Mouse (Mus musculus) CH12.LX (cell line): ENCODE measurements around the gene Fam172a. TPM values are rescaled to one million over a fixed set of nuclear protein-coding genes. Genes with fewer than 3 reads are reported as not detected.

ENCODE experiments used
- DNase-seq: peaks from one replicate; pipeline ENCODE4 v3.0.0-alpha.2; 2013; ENCODE audit errors: extremely low read depth
- H3K27ac ChIP-seq: 2 replicates; pipeline ENCODE4 v1.5.1; 2012; ENCODE audit warnings: low read depth, mild to moderate bottlenecking, control low read depth, moderate library complexity; ENCODE audit not compliant: insufficient read depth
- H3K27me3 ChIP-seq: replicated peaks from 2 replicates; pipeline ENCODE3; 2012; ENCODE audit warnings: inconsistent platforms
- H3K36me3 ChIP-seq, 2 experiments: replicated peaks in 1 of 2; 2 replicates each; pipeline versions ENCODE3 to v1.6.1; 2012; ENCODE audit warnings: inconsistent platforms in 1 of 2, low read length in 1 of 2, mild to moderate bottlenecking in 1 of 2, mixed read lengths in 1 of 2, moderate library complexity in 1 of 2; ENCODE audit not compliant: control insufficient read depth in 1 of 2, insufficient read depth in 1 of 2
- H3K4me1 ChIP-seq, 2 experiments: 2 replicates each; pipeline ENCODE4 v1.6.1; 2012; ENCODE audit warnings: inconsistent platforms in 1 of 2, moderate library complexity in 1 of 2; ENCODE audit not compliant: insufficient read depth in 2 of 2, control insufficient read depth in 1 of 2
- H3K4me2 ChIP-seq: 2 replicates; pipeline ENCODE4 v1.6.1; 2012; ENCODE audit warnings: low read depth, mild to moderate bottlenecking, control low read depth; ENCODE audit not compliant: poor library complexity, insufficient read depth, severe bottlenecking
- H3K4me3 ChIP-seq, 3 experiments: fragments of 150-350 bp in 1 of 3; sonication (generic) in 1 of 3; replicated peaks in 1 of 3; 2 replicates each; pipeline versions ENCODE3 to v1.5.1; 2011 to 2012; ENCODE audit warnings: low read depth in 2 of 3, low read length in 2 of 3, mild to moderate bottlenecking in 2 of 3, moderate library complexity in 2 of 3, control low read depth in 1 of 3, improper control_type of control experiment in 1 of 3, inconsistent platforms in 1 of 3, mixed read lengths in 1 of 3; ENCODE audit not compliant: poor library complexity in 1 of 3
- H3K79me2 ChIP-seq: replicated peaks from 2 replicates; pipeline ENCODE4 v1.6.1; 2012; ENCODE audit warnings: mild to moderate bottlenecking, moderate library complexity; ENCODE audit not compliant: control insufficient read depth, poor library complexity, insufficient read depth, severe bottlenecking; ENCODE audit errors: extremely low read depth
- H3K9ac ChIP-seq: 2 replicates; pipeline ENCODE4 v1.6.1; 2012; ENCODE audit warnings: low read depth, mild to moderate bottlenecking, control low read depth, moderate library complexity; ENCODE audit not compliant: insufficient read depth
- H3K9me3 ChIP-seq: replicated peaks from 2 replicates; pipeline ENCODE3; 2012; ENCODE audit warnings: low read length, inconsistent platforms, mixed read lengths
- CHD2 ChIP-seq: IDR thresholded peaks from 2 replicates; pipeline ENCODE4 v1.6.1; 2011; ENCODE audit warnings: low read length, improper control_type of control experiment
- CTCF ChIP-seq, 2 experiments: IDR thresholded peaks in 1 of 2; conservative IDR thresholded peaks in 1 of 2; 2 replicates each; pipeline ENCODE4 v1.5.1; 2011 to 2012; ENCODE audit warnings: low read depth in 2 of 2, low read length in 2 of 2, improper control_type of control experiment in 1 of 2, inconsistent platforms in 1 of 2, mild to moderate bottlenecking in 1 of 2, moderate library complexity in 1 of 2
- E2F4 ChIP-seq: IDR thresholded peaks from 2 replicates; pipeline ENCODE4 v1.6.1; 2011; ENCODE audit warnings: low read depth, low read length, improper control_type of control experiment; ENCODE audit not compliant: insufficient replicate concordance
- ELF1 ChIP-seq: IDR thresholded peaks from 2 replicates; pipeline ENCODE4 v1.6.1; 2014; ENCODE audit warnings: low read depth, mild to moderate bottlenecking, inconsistent platforms, low read length, improper control_type of control experiment
- EP300 ChIP-seq: IDR thresholded peaks from 2 replicates; pipeline ENCODE4 v1.6.1; 2011; ENCODE audit warnings: low read length, improper control_type of control experiment
- ETS1 ChIP-seq: conservative IDR thresholded peaks from 2 replicates; pipeline ENCODE4 v1.6.1; 2012; ENCODE audit warnings: low read depth, mild to moderate bottlenecking, inconsistent platforms, low read length, improper control_type of control experiment, moderate library complexity
- JUND ChIP-seq: conservative IDR thresholded peaks from 2 replicates; pipeline ENCODE4 v1.6.1; 2011; ENCODE audit warnings: low read depth, low read length, improper control_type of control experiment
- KAT2A ChIP-seq: IDR thresholded peaks from 2 replicates; pipeline ENCODE4 v1.6.1; 2012; ENCODE audit warnings: low read length, improper control_type of control experiment, inconsistent platforms; ENCODE audit not compliant: insufficient replicate concordance
- MAFK ChIP-seq: IDR thresholded peaks from 2 replicates; pipeline ENCODE4 v1.6.1; 2011; ENCODE audit warnings: low read length, improper control_type of control experiment; ENCODE audit not compliant: insufficient replicate concordance
- MAX ChIP-seq: IDR thresholded peaks from 2 replicates; pipeline ENCODE4 v1.6.1; 2011; ENCODE audit warnings: low read length, improper control_type of control experiment
- MAZ ChIP-seq: IDR thresholded peaks from 2 replicates; pipeline ENCODE4 v1.6.1; 2012; ENCODE audit warnings: low read depth, mild to moderate bottlenecking, inconsistent platforms, low read length, improper control_type of control experiment, moderate library complexity
- MXI1 ChIP-seq: IDR thresholded peaks from 2 replicates; pipeline ENCODE4 v1.6.1; 2011; ENCODE audit warnings: mild to moderate bottlenecking, low read depth, low read length, improper control_type of control experiment
- MYC ChIP-seq: IDR thresholded peaks from 2 replicates; pipeline ENCODE4 v1.6.1; 2011; ENCODE audit warnings: low read depth, mild to moderate bottlenecking, improper control_type of control experiment, low read length
- NELFE ChIP-seq: IDR thresholded peaks from 2 replicates; pipeline ENCODE4 v1.6.1; 2011; ENCODE audit warnings: low read depth, low read length, improper control_type of control experiment
- RAD21 ChIP-seq: IDR thresholded peaks from 2 replicates; pipeline ENCODE4 v1.6.1; 2011; ENCODE audit warnings: low read depth, mild to moderate bottlenecking, low read length, improper control_type of control experiment, moderate library complexity
- RCOR1 ChIP-seq: conservative IDR thresholded peaks from 2 replicates; pipeline ENCODE4 v1.6.1; 2012; ENCODE audit warnings: low read depth, mild to moderate bottlenecking, inconsistent platforms, low read length, improper control_type of control experiment
- SMC3 ChIP-seq: IDR thresholded peaks from 2 replicates; pipeline ENCODE4 v1.6.1; 2011; ENCODE audit warnings: low read depth, low read length, improper control_type of control experiment
- TCF12 ChIP-seq: IDR thresholded peaks from 2 replicates; pipeline ENCODE4 v1.6.1; 2014; ENCODE audit warnings: low read depth, mild to moderate bottlenecking, inconsistent platforms, low read length, improper control_type of control experiment
- ZC3H11A ChIP-seq: IDR thresholded peaks from 2 replicates; pipeline ENCODE4 v1.6.1; 2012; ENCODE audit warnings: low read depth, mild to moderate bottlenecking, inconsistent platforms, low read length, improper control_type of control experiment
- ZNF384 ChIP-seq: IDR thresholded peaks from 2 replicates; pipeline ENCODE4 v1.6.1; 2012; ENCODE audit warnings: low read depth, low read length, improper control_type of control experiment, inconsistent platforms
- dilution Hi-C: fragments of 300-500 bp; cut with MboI; formaldehyde crosslinking; loops from 2 replicates; pipeline ENCODE4 v1.14.3; 2020; ENCODE audit warnings: low sequenced_read_pairs; ENCODE audit not compliant: extremely low pct_unique_long_range_greater_than_20kb, extremely low pct_ligation_motif_present
- in situ Hi-C: fragments of 300-500 bp; cut with MboI; formaldehyde crosslinking; loops from 3 replicates; pipeline ENCODE4 v1.14.3; 2019; ENCODE audit warnings: low sequenced_read_pairs, low pct_ligation_motif_present, low pct_unique_long_range_greater_than_20kb, mixed read lengths
- polyA plus RNA-seq: library from polyadenylated mRNA; unstranded; fragments of >175 nt; gene quantifications from 2 replicates; pipeline ENCODE4 v1.2.1, GENCODE M21; 2012; ENCODE audit warnings: low read depth; ENCODE audit not compliant: insufficient read length
- total RNA-seq, 2 experiments: library from RNA; depleted of rRNA; stranded (reverse); fragments of 300-350 nt in 1 of 2; fragments of >200 nt in 1 of 2; gene quantifications; 2 replicates each; pipeline ENCODE4 v1.2.3; 2012 to 2014

Fam172a gene
- total and polyA plus RNA-seq, 3 experiments, result 12.2 to 24.7 (median 16.9) TPM

- Histone ChIP-seq H3K9ac (no peak overlapping the region), H3K36me3 (peaks cover 0 to 3% of the 10 kb centered on the region in 2 experiments), H3K27ac (no peak overlapping the region), H3K79me2 (no peaks in the 10 kb centered on the region), H3K4me2 (no peak overlapping the region), H3K9me3 (no peaks in the 10 kb centered on the region), H3K4me3 (no peak overlapping the region), H3K27me3 (no peaks in the 10 kb centered on the region), H3K4me1 (no peaks in the 10 kb centered on the region)
- peak; percentile 25 for DNase-seq
- dilution Hi-C loops, result no loop called here
- TF ChIP-seq CHD2 (no peak), CTCF (conservative IDR thresholded peaks at IDR 0.05 in 1 of 2, IDR thresholded peaks at IDR 0.05 in 1 of 2; ENCODE audit: low read depth in 2 of 2, low read length in 2 of 2) (peak; percentile 11 to 46; a peak in 2 of 4 replicates), RAD21 (peak; percentile 58), MXI1 (no peak), ETS1 (no peak), KAT2A (no peak), MYC (no peak), E2F4 (no peak), MAFK (no peak), JUND (no peak), SMC3 (peak; percentile 41), ZNF384 (no peak), ELF1 (no peak), RCOR1 (no peak)
- in situ Hi-C loops, result no loop called here
These were observed 147.0 kb downstream of the Fam172a start for GRCm38 (mm10) chr13:77848868-77849267.

GRCm38 (mm10) chr13:77864804-77865203 lies 163.0 kb downstream of the Fam172a start:
- 0 out of 4 replicates have a peak, but pooled peaks cover 0 to 4% of the 10 kb centered on the region in 2 experiments for H3K4me1 ChIP-seq
- no peak overlapping the region for H3K27ac ChIP-seq
- in situ Hi-C loops (no loop called here), dilution Hi-C loops (no loop called here)
- H3K4me2 ChIP-seq, result no peak overlapping the region
- TF ChIP-seq MAX, result no peak
- no peak for TF ChIP-seq EP300
- TF ChIP-seq RAD21, result peak; percentile 35
- no peak for TF ChIP-seq ZC3H11A
- TF ChIP-seq MAZ, result no peak
- TF ChIP-seq CTCF (conservative IDR thresholded peaks at IDR 0.05 in 1 of 2, IDR thresholded peaks at IDR 0.05 in 1 of 2; ENCODE audit: low read depth in 2 of 2, low read length in 2 of 2), result peak in 1 of 2 experiments; percentile 35; a peak in 2 of 4 replicates
- no peak for TF ChIP-seq TCF12
- 0 out of 2 replicates have a peak, but pooled peaks have one; percentile 6 for TF ChIP-seq SMC3
- TF ChIP-seq MXI1, result no peak
- no peak for TF ChIP-seq NELFE
- DNase-seq, result no peak
- H3K79me2 ChIP-seq, result no peaks in the 10 kb centered on the region
- no peaks in the 10 kb centered on the region for H3K27me3 ChIP-seq
- no peaks in the 10 kb centered on the region for H3K36me3 ChIP-seq
- no peaks in the 10 kb centered on the region for H3K9me3 ChIP-seq
- no peak overlapping the region for H3K9ac ChIP-seq
- H3K4me3 ChIP-seq, result no peak overlapping the region
